Mouse (Mus musculus) megakaryocyte progenitor cell, adult 5-6 weeks (primary cell): Measurements from ENCODE around the gene Hoxd3. TPM values are rescaled to one million over a fixed set of nuclear protein-coding genes. Genes with fewer than 3 reads are reported as not detected.
A peak's percentile ranks its signal among the peaks of the same experiment; 100 is the strongest.

ENCODE experiments used
- ATAC-seq: replicated peaks from 2 replicates; pipeline ENCODE4 v1.8.0; 2016; ENCODE audit warnings: mild to moderate bottlenecking, moderate TSS enrichment, inconsistent platforms; ENCODE audit not compliant: poor library complexity
- total RNA-seq, 2 experiments: library from RNA; stranded (forward) in 1 of 2; stranded (reverse) in 1 of 2; fragments of 157-497, 149-512 nt in 1 of 2; fragments of 200-1000 nt in 1 of 2; gene quantifications; 2 replicates each; pipeline versions ENCODE4 v1.2.3 to v1.2.4; 2015 to 2017

Hoxd3 gene
- total RNA-seq, 2 experiments from 2014 or later, result not detected

- ATAC-seq, result no peak
Measured at GRCm38 (mm10) chr2:74704999-74705466, 6.7 kb upstream of the Hoxd3 start.

- ATAC-seq, result 0 out of 2 replicates have a peak, but pooled peaks have one; percentile 14
Measured at GRCm38 (mm10) chr2:74705467-74706089, 6.1 kb upstream of the Hoxd3 start.

GRCm38 (mm10) chr2:74706393-74706960 lies 5.2 kb upstream of the Hoxd3 start:
- no peak for ATAC-seq

GRCm38 (mm10) chr2:74707599-74707998 lies 4.1 kb upstream of the Hoxd3 start:
- ATAC-seq, result no peak

- ATAC-seq, result no peak
Measured at GRCm38 (mm10) chr2:74708676-74709075, 3.1 kb upstream of the Hoxd3 start.

GRCm38 (mm10) chr2:74709465-74710419 lies 2.0 kb upstream of the Hoxd3 start:
- no peak for ATAC-seq

- no peak for ATAC-seq
Measured at GRCm38 (mm10) chr2:74710929-74711543, 691 bp upstream of the Hoxd3 start.

GRCm38 (mm10) chr2:74713239-74714150 lies 1.8 kb downstream of the Hoxd3 start:
- ATAC-seq, result no peak

GRCm38 (mm10) chr2:74714156-74714789 lies 2.5 kb downstream of the Hoxd3 start:
- no peak for ATAC-seq

- no peak for ATAC-seq
Measured at GRCm38 (mm10) chr2:74714881-74715280, 3.2 kb downstream of the Hoxd3 start.

- peak; percentile 98 for ATAC-seq
Measured at GRCm38 (mm10) chr2:74715504-74716241, 3.9 kb downstream of the Hoxd3 start.

GRCm38 (mm10) chr2:74720384-74720783 lies 8.7 kb downstream of the Hoxd3 start:
- ATAC-seq, result no peak

- no peak for ATAC-seq
Measured at GRCm38 (mm10) chr2:74720955-74721491, 9.3 kb downstream of the Hoxd3 start.

GRCm38 (mm10) chr2:74721882-74722281 lies 10.2 kb downstream of the Hoxd3 start:
- ATAC-seq, result no peak

GRCm38 (mm10) chr2:74722949-74723348 lies 11.2 kb downstream of the Hoxd3 start:
- no peak for ATAC-seq

- ATAC-seq, result peak; percentile 39; the same call in 1 of the 2 replicates
Measured at GRCm38 (mm10) chr2:74724244-74725015, 12.7 kb downstream of the Hoxd3 start.

- no peak for ATAC-seq
Measured at GRCm38 (mm10) chr2:74725171-74725570, 13.4 kb downstream of the Hoxd3 start.

GRCm38 (mm10) chr2:74726551-74726950 lies 14.8 kb downstream of the Hoxd3 start, which contains the start of gene Gm28230:
Gene Gm28230 (plus strand): TSS chr2:74726728.
- no peak for ATAC-seq
